Mouse (Mus musculus): Measurements from ENCODE around the gene Cd302. TPM values are rescaled to one million over a fixed set of nuclear protein-coding genes. Genes with fewer than 3 reads are reported as not detected.

Cd302 gene
- 57.5 and 84.5 TPM in 2 replicates for polyA plus RNA-seq (2015; fragmentation: Nextera tagmentation; extraction: Ambion mirVana)

DNA sequence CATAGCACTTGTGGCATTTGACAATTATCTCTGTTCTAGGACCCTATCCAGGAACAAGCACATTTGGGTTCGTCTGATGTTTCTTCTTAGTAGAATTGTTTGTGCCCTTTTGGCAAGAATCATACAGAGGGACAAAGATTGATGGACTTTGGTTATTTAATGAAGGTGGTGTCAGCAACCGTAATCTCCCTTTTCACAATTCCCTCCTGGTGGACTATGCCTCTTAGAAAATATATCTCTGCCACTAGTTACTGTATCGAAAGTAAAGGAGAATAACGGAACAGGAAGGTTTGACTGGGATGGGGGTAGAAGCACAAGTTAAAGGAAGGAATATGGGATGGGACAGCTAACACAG lies at the start of gene Cd302:
Gene Cd302, minus strand, starts transcription at position 22 of the 355 bp plus-strand sequence.

DNA sequence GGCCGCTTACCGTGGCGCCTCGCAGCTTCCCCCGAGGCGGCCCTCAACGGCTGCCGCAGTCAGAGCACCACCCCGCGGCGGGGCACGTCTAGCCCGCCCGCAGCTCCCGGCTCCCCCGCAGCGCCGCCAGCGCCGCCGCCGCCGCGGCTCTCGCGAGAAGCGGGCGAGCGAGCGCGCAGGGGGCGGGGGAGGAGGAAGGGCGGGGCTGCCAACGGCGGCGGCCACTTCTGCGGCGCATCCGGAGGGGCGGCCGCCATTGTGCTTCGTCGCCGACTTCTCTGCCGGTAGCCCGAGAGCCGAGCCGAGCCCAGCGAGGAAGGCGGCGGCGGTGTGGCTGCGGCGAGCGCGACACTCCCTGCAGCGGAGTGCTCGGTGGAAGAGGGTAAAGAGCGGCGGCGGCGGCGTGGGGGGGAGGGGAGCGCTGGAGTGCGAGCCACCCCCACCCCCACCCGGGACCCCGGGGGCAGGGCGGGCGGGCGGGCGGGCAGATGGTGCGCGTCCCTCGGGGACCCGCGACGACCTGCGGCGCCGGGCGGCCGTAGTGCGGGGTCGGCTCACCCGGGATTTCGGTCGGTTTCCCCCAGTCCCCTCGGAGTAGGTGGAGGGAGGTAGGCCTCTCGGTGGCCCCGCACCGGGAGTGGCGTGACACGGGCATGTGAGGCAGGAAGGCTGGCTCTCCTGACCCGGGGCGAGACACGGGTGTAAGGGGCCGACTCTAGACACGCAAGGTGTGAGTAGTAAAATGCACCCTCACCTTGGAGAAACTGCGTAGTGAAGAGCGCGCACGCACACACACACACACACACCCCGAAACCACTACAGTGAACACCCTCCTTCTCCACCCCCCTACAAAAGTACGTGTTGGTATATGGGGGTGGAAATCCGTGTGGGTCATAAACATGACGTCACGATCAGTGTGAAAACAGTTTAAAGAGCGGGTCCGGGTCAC lies 74.3 kb downstream of the Cd302 start, which contains the start of the genes Baz2b and March7:
Gene Baz2b, minus strand, starts transcription at position 137 of the 949 bp plus-strand sequence.
Gene March7, plus strand, starts transcription at position 185 of the 949 bp plus-strand sequence.

Other genes starting within 250 kb of the Cd302 start
- 50.5 and 53.5 TPM in 2 replicates for gene Baz2b, start 74.6 kb downstream of the Cd302 start, polyA plus RNA-seq (2015; fragmentation: Nextera tagmentation; extraction: Ambion mirVana)
- gene March7, start 74.6 kb downstream of the Cd302 start, polyA plus RNA-seq (2015; fragmentation: Nextera tagmentation; extraction: Ambion mirVana), result 36.3 and 60.0 TPM in 2 replicates
- gene Ly75, start 98.8 kb upstream of the Cd302 start, polyA plus RNA-seq (2015; fragmentation: Nextera tagmentation; extraction: Ambion mirVana), result 0.28 and 0.38 TPM in 2 replicates

All from adrenal gland, postnatal 0 days (tissue).